In the genomic region with DNA sequence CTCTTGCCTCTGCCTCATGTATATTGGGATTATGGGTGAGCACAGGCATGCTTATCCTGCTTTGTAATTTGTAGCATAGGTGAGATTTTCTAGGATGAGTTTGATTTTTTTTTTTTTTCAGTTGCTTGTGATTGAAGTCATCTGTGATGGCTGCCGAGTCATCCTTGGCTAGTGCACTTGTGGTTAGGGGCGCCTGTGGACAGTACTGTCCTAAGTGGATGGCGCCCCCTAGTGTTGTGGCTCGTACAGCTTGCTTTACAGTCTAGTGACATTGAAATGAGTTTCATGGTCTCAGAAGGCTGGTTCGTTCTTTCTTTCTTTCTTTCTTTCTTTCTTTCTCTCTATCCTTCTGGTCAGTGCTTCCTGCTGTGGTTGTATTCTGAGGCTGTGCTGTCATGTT, we compare ENCODE assay signal across 9 mouse cellular contexts. TPM values are rescaled to one million over a fixed set of nuclear protein-coding genes. Genes with fewer than 3 reads are reported as not detected.
DNase-seq lines count a peak whose midpoint lies in the region; ATAC-seq lines count a peak whose summit lies in the region.
"Had no signal": no experiment of that assay in that cellular context is flagged by ENCODE, and none has a peak within 500 bp of the region (broad histone marks: within the 10 kb centered on the region; RNA-seq: fewer than 3 reads in every experiment).

No protein-coding gene starts in this region.

- no peaks in the 10 kb centered on the region for H3K9me3 ChIP-seq in hindbrain, embryonic 10.5 days
- H3K9me3 ChIP-seq in hindbrain, embryonic 16.5 days (ENCODE audit: control insufficient read depth, low read length) = no peaks in the 10 kb centered on the region
- H3K9me3 ChIP-seq: limb, embryonic 12.5 days had no signal

- no peak overlapping the region for H3K4me3 ChIP-seq in hindbrain, embryonic 10.5 days
- H3K4me3 ChIP-seq in hindbrain, embryonic 16.5 days (ENCODE audit: low read length) = no peak overlapping the region
- H3K4me3 ChIP-seq: limb, embryonic 12.5 days had no signal

- no peak for ATAC-seq in hindbrain, embryonic 16.5 days

- no peak overlapping the region for H3K4me2 ChIP-seq in hindbrain, embryonic 16.5 days (ENCODE audit: low read length)
- H3K4me2 ChIP-seq: limb, embryonic 12.5 days had no signal

- no peaks in the 10 kb centered on the region for H3K36me3 ChIP-seq in hindbrain, embryonic 10.5 days
- H3K36me3 ChIP-seq in hindbrain, embryonic 16.5 days (ENCODE audit: control insufficient read depth, insufficient read depth, low read length) = no peaks in the 10 kb centered on the region
- H3K36me3 ChIP-seq: limb, embryonic 12.5 days had no signal

- peak; percentile 46 for DNase-seq in hindbrain, embryonic 10.5 days (ENCODE audit: low spot score)
- DNase-seq in urinary bladder, postnatal 14 days (ENCODE audit: low spot score) = peak; percentile 29
- DNase-seq in urinary bladder, postnatal 10 days (ENCODE audit: low spot score) = no peak
- DNase-seq in cerebellum, adult 18-20 months = peak; percentile 72 to 78
- DNase-seq in kidney, postnatal 25 days = peak; percentile 45 to 75
- peak; percentile 82 for DNase-seq in retina, embryonic 14.5 days (ENCODE audit: low spot score)
- no peak for DNase-seq in heart, adult 11 months

- H3K27ac ChIP-seq in hindbrain, embryonic 10.5 days = no peak overlapping the region
- no peak overlapping the region for H3K27ac ChIP-seq in hindbrain, embryonic 16.5 days (ENCODE audit: low read depth, low read length)
- H3K27ac ChIP-seq: limb, embryonic 12.5 days had no signal

- no peaks in the 10 kb centered on the region for H3K27me3 ChIP-seq in hindbrain, embryonic 10.5 days (ENCODE audit: insufficient read depth, poor library complexity, severe bottlenecking)
- H3K27me3 ChIP-seq in hindbrain, embryonic 16.5 days (replicated peaks; ENCODE audit: control insufficient read depth, insufficient read depth, low read length) = no peaks in the 10 kb centered on the region
- H3K27me3 ChIP-seq: limb, embryonic 12.5 days had no signal

- no peak overlapping the region for H3K9ac ChIP-seq in hindbrain, embryonic 16.5 days (ENCODE audit: low read depth, low read length)
- H3K9ac ChIP-seq: limb, embryonic 12.5 days had no signal

- WGBS in hindbrain, embryonic 10.5 days = 50% methylated on average over 5 of the region's 5 CpGs
- WGBS in hindbrain, embryonic 16.5 days = 43% methylated on average over 5 of the region's 5 CpGs

- H3K4me1 ChIP-seq in hindbrain, embryonic 10.5 days (replicated peaks) = peaks cover 15% of the 10 kb centered on the region
- H3K4me1 ChIP-seq in hindbrain, embryonic 16.5 days (ENCODE audit: control insufficient read depth, insufficient read depth, low read depth, low read length) = no peaks in the 10 kb centered on the region

RNA-seq across cellular contexts. Expression of a gene that starts 16.1 kb away (rescaled TPM):
- 11.8 and 12.4 TPM in 2 replicates for polyA plus RNA-seq in hindbrain, embryonic 10.5 days (2016; fragmentation: Nextera tagmentation; extraction: Ambion mirVana)
- 8.5 and 10.1 TPM in 2 replicates for polyA plus RNA-seq in hindbrain, embryonic 16.5 days (2015; fragmentation: Nextera tagmentation; extraction: Ambion mirVana)

Comparison
In these comparisons a context has a peak if more than half of its experiments do, and no peak if none do; other contexts are left out.
1. DNase-seq: peak in hindbrain, embryonic 10.5 days (single experiment), urinary bladder, postnatal 14 days (single experiment), cerebellum, adult 18-20 months (2 of 2), kidney, postnatal 25 days (2 of 2) and retina, embryonic 14.5 days (single experiment); none in urinary bladder, postnatal 10 days (single experiment) and heart, adult 11 months (single experiment).